Mouse (Mus musculus) cerebellum, postnatal 25 days (tissue): ENCODE measurements around the gene Tbc1d8b.

Source experiments
- DNase-seq, 2 experiments: peaks; one replicate each; pipeline ENCODE4 v3.0.0; 2021; ENCODE audit warnings: mixed read lengths in 2 of 2

The Tbc1d8b gene

GRCm38 (mm10) chrX:139780988-139781387, 96.2 kb downstream of the Tbc1d8b start:
- DNase-seq, result no peak

GRCm38 (mm10) chrX:139781563-139781962, 96.8 kb downstream of the Tbc1d8b start:
- DNase-seq, result no peak

DNA sequence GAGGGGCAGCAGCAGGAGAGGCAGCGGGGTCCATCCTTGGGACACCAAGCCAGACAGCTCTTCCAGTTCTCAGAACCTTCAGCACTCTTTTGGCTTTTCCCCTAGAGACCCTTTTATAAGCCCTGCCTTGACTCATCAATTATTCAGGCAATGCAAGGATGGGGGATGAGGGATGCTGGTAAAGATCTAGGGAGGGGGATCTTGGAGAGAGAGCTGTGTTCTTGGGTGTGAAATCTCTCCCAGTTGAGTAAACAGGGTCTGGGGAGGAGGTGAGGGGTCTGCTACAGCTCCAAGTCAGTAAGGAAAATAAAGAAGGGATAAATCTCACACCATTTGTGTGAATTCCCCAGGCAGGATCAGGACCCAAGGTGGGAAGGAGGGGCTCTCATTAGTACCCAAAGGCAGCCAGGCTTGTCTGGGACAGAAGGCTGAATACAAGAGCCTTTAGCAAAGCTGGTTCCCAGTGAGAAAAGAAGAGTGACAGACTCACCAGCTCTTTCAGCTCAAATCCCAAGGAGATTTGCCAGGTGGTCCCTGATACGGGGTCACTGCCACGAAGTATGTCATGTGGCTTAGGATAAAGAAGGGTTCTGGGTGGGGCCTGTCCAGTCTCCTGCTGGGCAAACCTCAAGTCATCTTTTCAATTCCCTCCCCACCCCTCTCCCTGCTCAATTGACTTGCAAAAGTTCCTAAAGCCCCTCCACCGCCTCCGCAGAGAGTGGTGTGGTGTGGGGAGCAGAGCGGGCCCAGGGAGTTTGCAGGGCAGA, 97.7 kb downstream of the Tbc1d8b start, which contains the start of gene Ripply1:
TSS of gene Ripply1 (minus strand) at position 76 of the 767 bp plus-strand sequence.
- no peak for DNase-seq

GRCm38 (mm10) chrX:139783045-139783422, 98.2 kb downstream of the Tbc1d8b start:
- DNase-seq, result no peak

DNA sequence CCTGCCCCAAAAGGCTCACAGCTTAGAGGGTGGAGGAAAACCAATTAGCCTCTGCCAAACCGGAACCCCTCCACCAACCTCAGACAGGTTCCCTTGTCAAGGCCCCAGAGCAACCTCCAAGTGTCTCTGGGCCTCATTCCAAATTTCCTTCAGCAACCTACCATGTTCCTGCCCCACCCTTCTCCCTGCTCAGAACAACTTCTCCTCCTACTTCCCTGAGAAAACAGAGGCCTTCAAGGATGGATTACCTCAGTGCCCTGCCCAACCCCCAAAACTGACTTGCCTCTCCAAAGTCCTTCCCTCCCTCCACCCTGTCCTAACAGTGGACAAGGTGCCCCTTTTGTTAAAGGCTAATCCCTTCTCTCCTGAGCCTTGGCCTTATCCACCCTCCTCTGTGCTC, 101.0 kb downstream of the Tbc1d8b start:
- DNase-seq, result no peak

GRCm38 (mm10) chrX:139794072-139794845, 109.5 kb downstream of the Tbc1d8b start:
- no peak for DNase-seq

DNA sequence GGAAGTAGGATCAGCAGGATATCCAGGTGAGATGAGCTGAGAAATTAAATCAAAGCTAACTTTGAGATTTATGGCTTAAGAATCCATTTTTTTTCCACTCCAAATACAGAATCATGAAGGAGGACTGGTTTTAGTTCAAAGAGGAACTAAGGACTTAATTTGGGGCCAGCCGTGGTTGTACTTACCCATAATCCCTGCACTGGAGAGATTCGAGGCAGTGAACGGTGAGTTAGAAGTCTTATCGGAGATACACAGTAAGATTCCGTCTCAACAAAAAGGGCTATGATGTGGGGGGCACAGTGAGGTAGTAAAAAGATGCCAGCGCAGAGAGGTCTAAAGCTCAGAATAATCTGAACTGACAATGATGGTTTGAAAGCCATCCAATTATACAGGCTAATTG, 111.2 kb downstream of the Tbc1d8b start:
- DNase-seq, result no peak

DNA sequence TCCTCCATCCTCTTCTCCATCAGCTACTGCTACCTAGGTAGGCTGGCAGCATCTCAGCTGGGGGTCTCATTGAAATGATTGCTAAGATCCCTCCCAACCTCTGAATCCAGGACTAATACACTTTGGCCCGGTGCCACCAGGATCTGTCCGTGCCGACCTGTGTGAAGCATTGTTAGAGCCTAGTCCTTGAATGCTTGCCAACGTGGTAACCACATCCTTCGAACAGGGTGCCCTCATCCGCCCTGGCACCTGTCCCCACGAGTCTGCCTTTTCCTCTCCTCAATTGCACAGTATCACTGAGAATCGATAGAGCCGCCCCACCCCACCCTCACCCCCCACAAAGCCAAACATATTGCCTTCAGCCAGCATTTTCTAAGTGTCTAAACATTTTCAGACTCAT, 113.1 kb downstream of the Tbc1d8b start:
- peak in 1 of 2 experiments; percentile 11 for DNase-seq

DNA sequence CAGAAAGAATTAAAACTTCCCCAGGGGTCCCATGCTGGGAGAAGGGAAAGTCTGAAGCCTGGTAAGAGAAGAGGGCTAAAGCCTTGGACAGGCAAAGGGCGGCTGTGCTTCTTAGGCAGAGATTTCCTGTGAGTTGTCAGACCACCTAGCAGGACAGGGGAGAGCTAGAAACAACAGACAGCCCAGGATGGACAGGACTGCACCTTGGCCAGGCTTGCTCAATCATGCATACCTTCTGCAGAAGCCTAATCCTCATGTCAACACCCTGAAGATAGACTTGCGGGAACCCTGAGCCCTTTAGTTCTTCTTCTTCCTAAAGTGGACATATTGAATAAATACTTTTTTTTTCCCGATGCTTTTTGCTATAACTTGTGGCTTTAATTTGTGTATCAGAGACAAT, 115.2 kb downstream of the Tbc1d8b start:
- no peak for DNase-seq

GRCm38 (mm10) chrX:139800406-139800878, 115.6 kb downstream of the Tbc1d8b start, which contains the start of gene Cldn2:
Cldn2 (plus strand) TSS chrX:139800828.
- DNase-seq, result no peak
